Mouse (Mus musculus) ZHBTc4 (cell line): ENCODE measurements around the gene Ttc7b.

Experiments used
- DNase-seq: peaks from one replicate; pipeline ENCODE4 v3.0.0-alpha.2; 2011; ENCODE audit warnings: low read depth, low spot score

Ttc7b gene

GRCm38 (mm10) chr12:100382526-100382925, 138.1 kb downstream of the Ttc7b start:
- DNase-seq = no peak

DNA sequence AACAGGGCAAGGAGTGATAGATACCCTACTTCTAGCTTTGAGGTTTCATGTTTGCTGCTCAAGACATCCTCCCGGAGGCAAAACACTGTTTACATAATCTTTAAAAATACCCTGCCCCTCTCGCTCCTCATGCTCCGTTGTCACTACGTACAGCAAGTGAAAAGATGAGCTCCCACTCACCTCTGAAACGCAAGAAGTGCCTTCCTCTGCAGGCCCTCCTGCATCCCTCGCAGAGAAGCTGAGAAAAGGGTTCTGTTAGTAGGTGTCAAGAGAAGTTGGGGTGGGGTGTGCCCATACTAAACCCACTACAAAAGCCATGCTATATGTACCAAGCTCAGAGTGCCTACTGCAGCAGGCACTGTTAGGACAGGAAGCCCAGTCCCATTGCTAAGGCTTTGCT, 138.7 kb downstream of the Ttc7b start:
- DNase-seq = no peak

DNA sequence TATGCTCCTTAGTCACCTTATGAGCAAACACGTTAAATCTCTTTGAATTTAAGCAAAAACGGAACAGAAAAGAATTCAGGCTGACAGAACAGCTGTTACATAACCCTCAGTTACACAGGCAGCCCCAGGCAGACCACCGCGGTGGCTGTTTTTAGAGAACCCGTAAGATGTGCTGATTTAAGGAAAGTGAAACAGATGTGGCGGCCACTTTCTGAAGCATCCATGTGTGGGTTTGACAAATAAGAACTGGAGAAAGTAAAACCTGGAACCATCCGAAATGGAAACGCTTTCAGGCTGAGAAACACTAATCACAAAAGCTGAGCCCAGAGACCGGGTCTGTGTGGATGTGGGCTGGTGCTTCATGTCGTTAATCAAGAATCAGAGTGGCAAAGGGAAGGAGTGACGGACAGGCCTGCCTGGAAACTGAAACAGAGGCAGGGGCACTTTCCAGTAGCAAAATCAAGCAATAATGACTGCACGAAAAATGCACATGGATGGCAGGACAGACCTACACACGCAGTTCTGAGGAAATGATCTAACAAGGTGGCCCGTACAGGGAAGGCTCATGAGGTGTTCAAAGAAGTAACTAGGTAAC, 139.8 kb downstream of the Ttc7b start:
- no peak for DNase-seq

DNA sequence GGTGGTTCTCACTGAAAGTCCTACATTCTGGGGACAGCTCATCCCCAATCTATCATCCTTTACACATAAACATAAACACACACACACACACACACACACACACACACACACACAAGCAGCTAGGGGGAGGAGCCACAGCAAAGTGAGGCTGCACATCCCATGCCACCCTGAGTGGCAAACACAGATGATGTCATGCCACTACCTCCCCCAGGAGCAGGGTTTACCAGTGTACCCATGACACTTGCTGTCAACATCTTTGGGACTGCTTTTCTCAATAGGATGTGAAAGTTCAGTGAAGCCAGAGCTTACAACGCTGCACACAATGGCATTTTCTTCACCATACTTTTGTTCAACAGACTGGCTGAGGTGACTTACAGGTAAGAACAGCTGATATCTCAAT, 140.8 kb downstream of the Ttc7b start:
- no peak for DNase-seq

DNA sequence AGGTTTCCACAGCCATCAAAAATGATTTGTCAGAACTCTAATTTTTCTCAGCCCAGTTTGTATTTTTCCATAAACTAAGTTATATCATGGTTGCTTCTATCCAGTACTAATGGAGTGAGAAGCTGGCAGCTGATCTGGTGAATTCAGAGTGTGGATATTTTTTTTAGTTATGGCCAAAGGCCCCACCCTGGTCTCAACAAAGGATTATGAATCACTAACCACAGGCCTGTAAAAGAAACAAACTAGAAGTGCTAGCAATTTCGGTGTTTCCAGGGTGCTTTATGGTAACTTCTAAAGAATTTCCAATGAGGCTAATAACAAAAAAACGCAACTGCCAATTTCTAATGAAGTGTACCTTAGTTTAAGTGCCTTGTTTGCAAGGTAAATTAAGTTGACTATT, 142.4 kb downstream of the Ttc7b start:
- DNase-seq = no peak

GRCm38 (mm10) chr12:100377791-100378190, 142.8 kb downstream of the Ttc7b start:
- DNase-seq = no peak

GRCm38 (mm10) chr12:100375801-100376200, 144.8 kb downstream of the Ttc7b start:
- DNase-seq = no peak

DNA sequence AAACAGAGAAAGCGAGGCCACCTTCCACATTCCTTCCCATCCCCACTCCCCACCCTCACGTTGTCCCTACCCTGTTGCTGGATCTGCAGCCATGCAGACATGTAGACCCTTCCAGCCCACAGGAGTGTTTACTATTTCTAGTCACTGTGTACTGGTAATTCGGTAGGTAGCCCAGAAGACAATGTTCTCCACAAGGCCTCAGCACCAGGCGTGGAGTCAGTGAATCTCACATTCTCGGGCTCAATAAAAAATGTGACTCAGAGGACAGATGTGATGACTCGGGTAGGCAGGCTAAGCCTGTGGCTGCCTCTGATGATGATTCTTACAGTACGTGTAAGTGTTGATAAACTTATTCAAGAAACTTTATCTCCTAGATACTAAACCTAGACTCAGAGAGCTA, 147.8 kb downstream of the Ttc7b start:
- no peak for DNase-seq

- no peak for DNase-seq
Measured at GRCm38 (mm10) chr12:100372015-100372414, 148.6 kb downstream of the Ttc7b start.

GRCm38 (mm10) chr12:100369786-100370185, 150.8 kb downstream of the Ttc7b start:
- no peak for DNase-seq

DNA sequence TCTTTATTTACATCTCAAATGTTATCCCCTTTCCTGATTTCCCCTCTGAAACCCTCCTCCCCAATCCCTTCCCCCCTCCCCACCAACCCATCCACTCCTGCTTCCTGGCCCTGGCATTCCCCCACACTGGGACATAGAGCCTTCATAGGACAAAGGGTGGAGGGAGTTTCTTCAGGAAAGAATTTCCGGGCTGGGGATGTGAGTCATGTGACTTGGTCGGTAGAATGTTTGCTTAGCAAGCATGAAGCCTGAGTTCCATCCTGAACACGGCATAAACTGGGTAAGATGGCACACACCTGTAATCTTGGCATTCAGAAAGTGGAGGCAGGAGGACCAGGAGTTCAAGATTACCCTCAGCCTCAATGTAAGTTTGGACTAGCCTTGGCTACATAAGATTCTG, 151.4 kb downstream of the Ttc7b start:
- peak; percentile 15 for DNase-seq

DNA sequence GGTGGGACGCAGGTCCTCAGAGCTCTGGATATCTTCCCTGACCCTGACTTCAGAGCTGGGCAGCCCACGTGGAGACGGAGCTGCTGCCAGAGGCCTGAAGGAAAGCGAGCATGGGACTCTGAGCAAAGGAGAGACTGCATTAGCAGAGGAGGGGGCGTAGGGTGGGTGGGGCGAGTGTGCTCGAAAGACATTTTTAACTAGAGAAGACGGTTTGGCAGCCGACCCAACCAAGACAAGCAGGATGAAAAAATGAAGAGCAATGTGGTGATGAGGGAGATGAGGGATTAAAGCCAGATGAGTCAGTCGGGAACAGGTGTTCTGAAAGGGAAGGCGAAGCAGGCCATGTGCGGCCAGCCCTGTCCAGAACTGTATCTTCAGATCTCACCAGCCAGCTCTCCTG, 159.3 kb downstream of the Ttc7b start:
- no peak for DNase-seq

GRCm38 (mm10) chr12:100358040-100358620, 162.5 kb downstream of the Ttc7b start:
- peak; percentile 63 for DNase-seq

DNA sequence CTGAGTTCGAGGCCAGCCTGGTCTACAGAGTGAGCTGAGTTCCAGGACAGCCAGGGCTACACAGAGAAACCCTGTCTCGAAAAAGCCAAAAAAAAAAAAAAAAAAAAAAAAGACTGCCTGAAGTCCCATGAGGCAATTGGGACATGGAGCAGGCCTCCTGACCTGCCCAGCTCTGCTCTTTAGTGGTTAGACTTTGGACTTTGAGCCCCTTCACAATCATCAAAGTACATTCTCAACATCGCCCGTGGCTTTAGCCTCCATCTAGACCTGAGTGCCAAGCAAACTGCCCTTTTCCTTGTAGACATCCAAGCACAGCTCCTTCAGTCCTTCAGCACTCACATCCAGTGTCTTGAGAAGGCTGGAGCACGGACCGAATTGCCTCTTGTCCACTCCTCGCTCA, 164.2 kb downstream of the Ttc7b start:
- DNase-seq = no peak

DNA sequence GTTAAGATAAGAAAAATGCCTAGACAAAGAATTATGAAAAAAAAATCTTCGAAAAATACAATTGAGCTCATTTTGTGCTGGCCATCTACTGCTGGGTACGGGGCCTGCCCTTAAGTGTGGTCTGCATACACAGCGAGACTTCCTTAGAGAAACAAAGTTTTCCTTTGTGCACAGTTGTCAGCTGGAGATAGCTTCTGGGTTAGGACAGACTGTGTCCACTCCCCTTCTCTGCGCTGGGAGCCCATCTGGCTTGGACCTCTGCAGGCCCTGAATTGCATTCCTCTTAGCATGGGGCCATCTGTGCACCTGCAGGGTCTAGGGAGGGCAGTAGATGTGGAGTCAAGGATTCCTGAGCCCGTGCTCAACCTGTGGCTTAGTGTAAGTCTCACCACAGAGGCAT, 165.1 kb downstream of the Ttc7b start:
- no peak for DNase-seq

- no peak for DNase-seq
Measured at GRCm38 (mm10) chr12:100353954-100354353, 166.7 kb downstream of the Ttc7b start.

DNA sequence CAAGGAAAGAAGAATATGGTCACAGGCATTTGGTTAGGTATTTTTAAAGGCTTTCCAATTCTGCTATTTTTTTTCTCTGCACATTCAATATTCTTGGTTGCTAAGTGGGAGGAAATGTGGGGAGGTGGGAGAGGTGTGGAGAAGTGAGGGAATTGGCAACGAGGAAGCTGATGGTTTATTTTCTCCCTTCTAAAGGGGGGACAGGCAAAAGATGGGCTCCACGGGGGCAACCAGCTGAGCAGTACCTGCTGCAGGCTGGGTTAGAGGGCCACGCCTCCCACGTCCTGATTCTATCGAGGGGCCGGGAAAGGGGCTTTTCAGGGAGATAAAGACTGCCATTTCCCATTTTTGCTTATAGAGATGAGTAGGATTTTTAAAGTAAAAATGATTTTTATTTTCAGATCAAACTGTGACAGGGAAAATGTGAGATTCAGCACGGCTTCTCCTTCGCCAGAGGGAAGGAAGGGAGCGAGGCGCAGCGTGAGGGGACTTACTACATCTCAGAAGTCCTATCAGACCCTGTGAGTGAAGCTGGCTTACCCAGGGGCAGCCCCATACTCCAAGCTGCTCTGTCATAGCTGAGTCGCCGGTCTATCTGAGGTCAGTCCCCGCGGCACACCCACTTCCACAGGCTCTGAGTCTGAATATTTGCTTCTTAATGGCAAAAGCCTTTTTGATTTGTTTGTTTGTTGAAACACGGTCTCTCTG, 167.4 kb downstream of the Ttc7b start:
- DNase-seq = no peak

GRCm38 (mm10) chr12:100352094-100352493, 168.5 kb downstream of the Ttc7b start:
- no peak for DNase-seq

DNA sequence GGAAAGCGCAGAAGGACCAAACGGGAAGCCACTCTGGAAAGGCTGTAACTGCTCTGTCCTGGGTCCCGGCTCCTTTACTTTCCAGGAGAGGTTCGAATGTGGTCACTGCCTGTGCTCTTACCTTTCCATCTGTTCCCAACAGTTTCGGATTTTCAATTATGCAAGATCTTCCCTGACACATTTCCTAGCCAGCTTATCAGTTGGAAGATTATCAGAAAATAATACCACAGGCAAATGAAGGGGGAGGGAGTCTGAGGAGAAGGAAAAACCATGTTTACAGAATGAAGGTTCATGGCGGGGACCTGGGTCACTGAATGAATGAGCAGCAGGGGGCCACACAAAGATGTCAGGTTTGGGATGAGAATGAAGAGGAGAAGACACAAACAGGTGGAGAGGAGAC, 177.1 kb downstream of the Ttc7b start:
- no peak for DNase-seq

GRCm38 (mm10) chr12:100341614-100342013, 179.0 kb downstream of the Ttc7b start:
- peak; percentile 41 for DNase-seq

GRCm38 (mm10) chr12:100340901-100341460, 179.6 kb downstream of the Ttc7b start:
- DNase-seq = peak; percentile 60

DNA sequence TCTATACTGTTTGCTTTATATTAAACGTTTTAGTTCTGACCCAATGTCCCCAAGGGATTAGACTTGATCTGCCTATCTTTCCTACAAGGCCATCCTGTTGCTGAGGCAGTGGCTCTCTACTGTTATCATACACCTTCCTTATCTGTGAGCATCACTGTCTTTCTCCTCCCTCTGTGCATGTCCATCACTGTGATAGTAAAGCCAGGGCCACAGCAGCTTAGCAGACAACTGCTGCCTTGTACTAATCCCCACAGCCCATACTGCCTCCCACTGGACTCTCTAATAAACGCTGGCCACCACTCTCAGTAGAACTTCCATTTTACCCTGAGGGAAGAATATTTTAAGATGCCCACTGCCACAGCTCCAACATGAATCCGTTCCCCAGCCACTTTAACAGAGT, 182.6 kb downstream of the Ttc7b start:
- DNase-seq = no peak
